Mouse (Mus musculus) liver, embryonic 16.5 days (tissue): ENCODE results near the gene Foxo6. TPM values are rescaled to one million over a fixed set of nuclear protein-coding genes. Genes with fewer than 3 reads are reported as not detected.

Experiments
- ATAC-seq: fragments of 200-750 bp; cut with Nextera tagmentation; 2 replicates; pipeline ENCODE4 v1.8.0; 2017; ENCODE audit warnings: low read depth, mild to moderate bottlenecking, moderate number of reproducible peaks, moderate library complexity
- H3K27ac ChIP-seq: fragments of 300-500 bp; sonication (generic); 2 replicates; pipeline ENCODE4 v1.5.1; 2014; ENCODE audit warnings: mild to moderate bottlenecking, low read length
- H3K27me3 ChIP-seq: fragments of 300-500 bp; sonication (generic); 2 replicates; pipeline ENCODE4 v1.6.1; 2014; ENCODE audit warnings: low read depth, low read length, mixed read lengths; ENCODE audit not compliant: control insufficient read depth, insufficient read depth
- H3K36me3 ChIP-seq: fragments of 300-500 bp; sonication (generic); 2 replicates; pipeline ENCODE4 v1.6.1; 2014; ENCODE audit warnings: mild to moderate bottlenecking; ENCODE audit not compliant: control insufficient read depth, insufficient read depth
- H3K4me1 ChIP-seq: fragments of 300-500 bp; sonication (generic); 2 replicates; pipeline ENCODE4 v1.6.1; 2014; ENCODE audit warnings: low read depth, low read length, mixed read lengths; ENCODE audit not compliant: control insufficient read depth
- H3K4me2 ChIP-seq: fragments of 300-500 bp; sonication (generic); 2 replicates; pipeline ENCODE4 v1.6.1; 2014; ENCODE audit warnings: low read depth, low read length, mixed read lengths
- H3K4me3 ChIP-seq: fragments of 300-500 bp; sonication (generic); 2 replicates; pipeline ENCODE4 v1.5.1; 2014; ENCODE audit warnings: low read depth, mild to moderate bottlenecking, low read length
- H3K9ac ChIP-seq: fragments of 300-500 bp; sonication (generic); 2 replicates; pipeline ENCODE4 v1.6.1; 2014; ENCODE audit warnings: low read depth, low read length
- H3K9me3 ChIP-seq: fragments of 300-500 bp; sonication (generic); replicated peaks from 2 replicates; pipeline ENCODE4 v1.6.1; 2016; ENCODE audit warnings: low read length; ENCODE audit not compliant: control insufficient read depth
- WGBS: fragments of 180-500 bp; shearing (Covaris S2); extraction: QIAGEN DNeasy Blood & Tissue Kit; methylation state at CpG from one replicate; pipeline ENCODE4 v1.1.7; 2014; ENCODE audit not compliant: insufficient replicate concordance; 5-methylcytosine and 5-hydroxymethylcytosine counted together
- polyA plus RNA-seq: library from polyadenylated mRNA; unstranded; fragments of >200 nt; fragmentation: Nextera tagmentation; extraction: Ambion mirVana; gene quantifications from 2 replicates; pipeline ENCODE4 v1.2.1, GENCODE M21; 2015

Foxo6 gene
- polyA plus RNA-seq, 1 experiment from 2014 or later: not detected

DNA sequence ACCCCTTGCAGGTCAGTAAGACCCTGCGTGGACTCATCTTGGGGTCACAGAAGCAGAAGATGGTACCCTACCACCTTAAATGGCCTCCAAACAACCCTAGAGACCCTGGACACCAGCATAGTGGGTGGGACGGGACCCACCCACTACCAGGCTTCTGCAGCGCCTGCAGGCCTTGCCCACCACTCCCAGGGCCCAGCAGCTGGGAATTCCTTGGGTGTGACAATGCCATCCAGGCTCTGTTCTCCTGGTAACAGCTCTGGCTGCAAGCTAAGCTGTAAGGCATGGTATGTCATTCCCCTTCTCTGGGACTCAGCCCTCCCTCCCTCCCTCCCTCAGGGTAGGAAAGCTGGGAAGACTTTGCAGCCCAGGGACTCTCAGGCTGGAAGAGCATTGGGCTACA is 58.5 kb downstream of the Foxo6 start:
- Histone ChIP-seq H3K4me2 (no peak overlapping the region), H3K4me1 (no peaks in the 10 kb centered on the region), H3K36me3 (no peaks in the 10 kb centered on the region), H3K9me3 (no peaks in the 10 kb centered on the region), H3K4me3 (no peak overlapping the region), H3K9ac (no peak overlapping the region), H3K27me3 (no peaks in the 10 kb centered on the region), H3K27ac (no peak overlapping the region)
- 67% methylated on average over 3 of the region's 3 CpGs for WGBS
- no peak for ATAC-seq

DNA sequence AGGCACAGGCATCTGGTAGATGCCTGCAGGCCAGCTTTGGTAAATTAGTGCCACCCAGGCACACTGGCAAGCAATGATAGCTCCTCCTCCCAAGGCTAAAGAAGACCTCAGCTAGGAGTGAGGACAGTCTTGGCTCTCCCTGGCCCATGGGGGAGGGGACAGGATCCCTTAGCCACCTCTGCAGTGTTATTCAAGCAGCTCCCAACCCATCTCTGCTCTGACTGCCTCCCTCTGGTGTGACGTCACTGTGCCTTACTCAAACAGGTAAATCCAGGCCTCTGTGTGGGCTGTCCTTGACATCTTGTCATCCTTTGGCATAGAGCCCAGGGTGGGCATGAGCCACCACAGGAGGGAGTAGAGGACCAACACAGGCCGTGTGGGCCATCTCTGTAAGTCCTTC is 59.9 kb downstream of the Foxo6 start:
- H3K27ac ChIP-seq: no peak overlapping the region
- ATAC-seq: no peak
- no peak overlapping the region for H3K4me2 ChIP-seq
- no peak overlapping the region for H3K4me3 ChIP-seq
- WGBS: 32% methylated on average over 2 of the region's 2 CpGs
- H3K27me3 ChIP-seq: no peaks in the 10 kb centered on the region
- H3K9me3 ChIP-seq: no peaks in the 10 kb centered on the region
- H3K4me1 ChIP-seq: no peaks in the 10 kb centered on the region
- no peaks in the 10 kb centered on the region for H3K36me3 ChIP-seq
- H3K9ac ChIP-seq: no peak overlapping the region

DNA sequence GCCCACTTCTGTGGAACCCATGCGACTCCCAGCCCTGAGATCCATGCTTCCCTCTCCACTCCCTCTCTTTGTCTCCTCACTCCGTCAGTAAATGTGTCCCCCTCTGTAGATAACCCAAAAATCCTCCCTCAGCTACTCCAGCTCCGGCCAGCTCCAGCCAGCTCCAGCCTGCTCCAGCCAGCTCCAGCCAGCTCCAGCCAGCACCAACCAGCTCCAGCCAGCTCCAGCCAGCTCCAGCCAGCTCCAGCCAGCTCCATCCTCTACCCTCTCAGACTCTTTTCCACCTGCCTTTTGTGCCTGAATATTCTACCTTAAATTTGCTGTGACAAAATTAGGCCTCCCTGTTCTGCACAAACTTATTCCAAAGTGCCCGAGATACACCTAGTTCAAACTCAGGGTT is 60.5 kb downstream of the Foxo6 start:
- no peaks in the 10 kb centered on the region for H3K36me3 ChIP-seq
- no peak overlapping the region for H3K4me3 ChIP-seq
- no peak overlapping the region for H3K4me2 ChIP-seq
- H3K27me3 ChIP-seq: no peaks in the 10 kb centered on the region
- H3K9ac ChIP-seq: no peak overlapping the region
- H3K4me1 ChIP-seq: no peaks in the 10 kb centered on the region
- no peak overlapping the region for H3K27ac ChIP-seq
- no peaks in the 10 kb centered on the region for H3K9me3 ChIP-seq
- WGBS: 66% methylated on average over 4 of the region's 4 CpGs
- ATAC-seq: no peak

DNA sequence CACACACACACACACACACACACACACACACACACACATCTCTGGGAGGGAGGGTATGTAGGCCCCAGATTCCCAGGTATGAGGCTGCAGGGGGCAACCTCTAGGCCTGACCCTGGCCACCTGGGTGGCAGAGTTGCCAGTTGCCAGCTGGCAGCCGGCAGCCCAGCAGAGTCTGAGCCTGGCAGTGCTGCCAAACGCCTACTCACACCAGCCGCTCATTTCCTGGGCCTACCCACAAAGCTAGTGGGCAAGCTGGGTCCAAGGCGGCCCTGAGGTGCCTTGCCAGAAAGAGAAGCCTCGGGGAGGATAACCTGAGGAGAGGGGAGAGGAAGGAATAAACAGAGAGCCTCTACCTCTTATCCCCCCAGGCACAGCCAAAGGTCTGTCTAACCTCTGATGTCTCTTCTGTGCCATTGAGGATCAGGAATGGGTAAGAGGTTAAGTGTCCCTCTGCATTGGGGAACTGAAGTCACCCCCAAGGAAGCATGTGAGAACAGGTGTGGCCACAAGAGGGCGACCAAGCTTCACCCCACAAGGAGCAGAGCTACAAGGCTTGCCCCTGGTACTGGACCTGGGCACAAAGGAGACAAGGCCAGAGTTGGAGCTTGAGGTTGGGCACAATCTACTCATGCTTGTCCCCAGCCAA is 61.9 kb downstream of the Foxo6 start:
- Histone ChIP-seq H3K9me3 (no peaks in the 10 kb centered on the region), H3K27me3 (no peaks in the 10 kb centered on the region), H3K4me3 (no peak overlapping the region), H3K27ac (no peak overlapping the region), H3K4me2 (no peak overlapping the region), H3K36me3 (no peaks in the 10 kb centered on the region), H3K9ac (no peak overlapping the region), H3K4me1 (no peaks in the 10 kb centered on the region)
- WGBS: 32% methylated on average over 6 of the region's 6 CpGs
- no peak for ATAC-seq

DNA sequence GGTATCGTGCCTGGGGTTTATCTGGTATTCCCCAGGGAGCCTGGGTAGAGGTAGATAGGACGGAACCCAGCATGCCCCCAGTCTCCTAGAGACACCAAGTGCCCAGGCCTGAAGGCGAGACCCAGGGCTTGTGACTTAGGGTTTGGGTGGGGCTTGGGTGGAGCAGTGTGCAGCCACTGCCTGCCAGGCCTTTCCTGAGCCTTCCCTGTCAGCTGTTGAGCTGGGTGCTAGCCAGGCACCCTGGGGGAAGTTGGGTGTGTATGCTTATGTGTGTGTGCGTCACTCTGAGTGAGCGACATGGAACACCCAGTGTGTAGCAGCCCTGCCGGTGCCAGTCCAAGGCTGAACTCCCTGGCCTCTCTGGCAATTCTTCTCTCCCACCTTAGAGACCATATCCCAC is 63.3 kb downstream of the Foxo6 start:
- 40% methylated on average over 6 of the region's 6 CpGs for WGBS
- no peaks in the 10 kb centered on the region for H3K9me3 ChIP-seq
- H3K4me2 ChIP-seq: no peak overlapping the region
- H3K27ac ChIP-seq: no peak overlapping the region
- no peak overlapping the region for H3K9ac ChIP-seq
- H3K27me3 ChIP-seq: no peaks in the 10 kb centered on the region
- no peak for ATAC-seq
- H3K4me1 ChIP-seq: no peaks in the 10 kb centered on the region
- no peaks in the 10 kb centered on the region for H3K36me3 ChIP-seq
- H3K4me3 ChIP-seq: no peak overlapping the region

DNA sequence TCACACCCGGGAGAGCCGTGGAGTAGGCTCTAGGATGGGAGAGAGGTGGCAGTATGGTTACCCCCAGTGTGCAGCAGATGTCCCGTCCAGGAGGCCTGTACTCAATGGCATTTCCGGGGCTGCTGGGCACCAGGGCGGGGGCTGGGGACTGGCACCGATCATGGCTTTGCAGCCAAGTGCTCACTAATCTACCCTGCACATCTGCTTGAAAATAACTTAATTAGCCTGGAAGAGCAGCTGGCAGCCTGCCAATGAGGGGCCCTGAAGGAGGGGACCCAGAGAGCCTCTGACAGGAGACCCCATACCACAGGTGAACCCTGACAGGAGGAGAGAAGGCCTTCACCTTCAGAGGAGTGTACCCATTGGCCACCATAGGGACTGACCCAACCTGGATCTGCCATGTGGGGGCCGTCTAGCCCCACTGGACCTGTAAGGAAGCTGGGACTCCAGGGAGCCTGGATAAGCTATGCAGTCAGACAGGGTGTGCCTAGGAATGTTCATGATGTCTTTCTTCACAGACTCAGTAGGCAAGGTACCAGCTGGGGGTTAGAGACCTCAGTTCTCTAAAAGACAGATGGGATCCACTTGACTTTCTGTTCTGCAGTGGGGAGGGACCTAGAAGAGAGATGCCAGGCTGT is 63.9 kb downstream of the Foxo6 start:
- no peak overlapping the region for H3K9ac ChIP-seq
- no peak overlapping the region for H3K4me3 ChIP-seq
- no peaks in the 10 kb centered on the region for H3K4me1 ChIP-seq
- no peak overlapping the region for H3K27ac ChIP-seq
- ATAC-seq: no peak
- no peaks in the 10 kb centered on the region for H3K36me3 ChIP-seq
- WGBS: 52% methylated on average over 7 of the region's 7 CpGs
- H3K9me3 ChIP-seq: no peaks in the 10 kb centered on the region
- H3K27me3 ChIP-seq: no peaks in the 10 kb centered on the region
- no peak overlapping the region for H3K4me2 ChIP-seq

DNA sequence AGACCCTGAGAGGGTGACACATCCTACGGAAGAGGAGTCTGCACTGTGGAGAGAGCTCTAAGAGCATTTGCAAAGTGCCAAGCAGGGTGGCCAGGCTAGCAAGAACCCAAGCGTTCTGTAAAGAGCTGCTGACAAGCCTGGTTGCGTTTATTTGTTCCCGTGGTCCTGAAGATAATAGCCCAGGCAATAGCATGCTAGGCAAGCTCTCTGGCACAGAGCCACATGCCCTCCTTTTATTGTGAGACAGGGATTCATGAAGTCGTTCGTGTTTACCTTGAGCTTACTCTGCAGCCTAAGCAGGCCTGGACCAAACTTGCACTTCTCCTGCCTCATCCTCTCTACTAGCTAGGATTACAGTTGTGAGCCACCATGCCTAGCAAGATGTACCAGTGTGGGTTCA is 65.4 kb downstream of the Foxo6 start:
- H3K4me2 ChIP-seq: no peak overlapping the region
- H3K27ac ChIP-seq: no peak overlapping the region
- H3K9me3 ChIP-seq: no peaks in the 10 kb centered on the region
- no peak overlapping the region for H3K4me3 ChIP-seq
- no peak overlapping the region for H3K9ac ChIP-seq
- 52% methylated on average over 6 of the region's 6 CpGs for WGBS
- ATAC-seq: no peak
- no peaks in the 10 kb centered on the region for H3K4me1 ChIP-seq
- H3K36me3 ChIP-seq: no peaks in the 10 kb centered on the region
- no peaks in the 10 kb centered on the region for H3K27me3 ChIP-seq

DNA sequence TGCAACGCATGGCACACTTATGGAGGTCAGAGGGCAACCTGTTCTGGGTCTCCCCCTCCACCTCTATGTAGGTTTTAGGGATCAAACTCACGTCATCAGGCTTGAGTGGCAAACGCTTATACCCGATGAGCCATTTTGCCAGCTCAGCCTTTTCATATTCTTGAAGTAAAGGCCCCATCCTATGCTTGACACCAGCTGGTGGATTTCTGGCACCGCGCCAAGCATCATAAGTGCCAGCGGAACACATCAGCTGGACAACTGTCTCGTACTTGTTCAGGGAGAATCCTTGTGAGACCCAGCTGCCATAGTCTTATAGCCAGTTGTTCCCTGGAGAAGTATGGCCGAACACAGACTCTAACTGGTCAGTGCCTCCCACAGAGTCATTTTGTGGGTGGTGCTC is 68.3 kb downstream of the Foxo6 start:
- Histone ChIP-seq H3K27ac (no peak overlapping the region), H3K27me3 (no peaks in the 10 kb centered on the region), H3K36me3 (no peaks in the 10 kb centered on the region), H3K4me3 (no peak overlapping the region), H3K4me1 (no peaks in the 10 kb centered on the region), H3K4me2 (no peak overlapping the region), H3K9ac (no peak overlapping the region), H3K9me3 (no peaks in the 10 kb centered on the region)
- 69% methylated on average over 9 of the region's 9 CpGs for WGBS
- ATAC-seq: no peak
